Mouse (Mus musculus) c-Kit-positive CD71-positive TER-119-positive erythroid progenitor cells, embryonic 14.5 days (primary cell): Measurements from ENCODE around the gene Tiam1.

Experiments used
- DNase-seq: peaks from one replicate; pipeline ENCODE4 v3.0.0-alpha.2; 2013; ENCODE audit warnings: low spot score

Gene Tiam1

DNA sequence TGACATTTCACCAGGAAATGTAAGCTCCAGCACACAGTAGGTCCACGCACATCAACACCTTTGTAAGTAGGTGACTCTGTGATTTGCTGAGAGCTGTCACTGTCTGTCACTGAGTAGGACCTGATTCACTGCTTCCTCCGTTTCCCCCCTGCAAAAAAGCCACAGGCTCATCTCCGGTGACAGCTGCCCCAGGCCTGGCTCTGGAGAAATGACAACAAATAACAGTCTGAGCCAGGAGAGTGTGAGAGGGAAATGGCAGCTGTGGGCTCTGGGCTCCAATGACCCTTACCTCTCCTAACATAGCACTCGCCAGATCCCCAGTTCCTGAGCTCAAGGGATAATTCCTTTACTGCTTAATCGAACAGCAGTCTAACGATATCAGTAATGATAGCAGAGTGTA lies 301.7 kb downstream of the Tiam1 start:
- no peak for DNase-seq

DNA sequence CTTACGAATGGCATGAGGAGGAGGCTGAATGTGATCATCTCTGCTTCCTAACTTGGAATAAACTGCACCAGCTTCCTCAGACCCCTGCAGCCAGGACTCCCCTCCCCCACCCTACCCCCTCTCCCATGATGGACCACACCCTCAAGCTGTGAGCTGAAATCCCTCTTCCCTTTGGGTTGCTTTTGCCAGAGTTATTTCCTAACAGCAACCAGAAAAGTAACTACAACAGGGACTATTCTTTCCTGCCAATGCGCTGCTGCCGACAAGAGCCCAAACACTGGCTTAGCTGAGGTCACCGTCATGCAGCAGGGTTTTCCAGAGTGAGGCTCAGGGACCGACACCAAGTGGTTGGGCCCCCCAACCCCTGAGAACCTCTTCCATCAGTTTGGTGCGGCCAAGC lies 303.2 kb downstream of the Tiam1 start:
- no peak for DNase-seq

GRCm38 (mm10) chr16:89839829-89840228 lies 303.7 kb downstream of the Tiam1 start:
- DNase-seq, result no peak

- DNase-seq, result no peak
Measured at GRCm38 (mm10) chr16:89837096-89837495, 306.5 kb downstream of the Tiam1 start.

- DNase-seq, result no peak
Measured at GRCm38 (mm10) chr16:89835551-89835950, 308.0 kb downstream of the Tiam1 start.

DNA sequence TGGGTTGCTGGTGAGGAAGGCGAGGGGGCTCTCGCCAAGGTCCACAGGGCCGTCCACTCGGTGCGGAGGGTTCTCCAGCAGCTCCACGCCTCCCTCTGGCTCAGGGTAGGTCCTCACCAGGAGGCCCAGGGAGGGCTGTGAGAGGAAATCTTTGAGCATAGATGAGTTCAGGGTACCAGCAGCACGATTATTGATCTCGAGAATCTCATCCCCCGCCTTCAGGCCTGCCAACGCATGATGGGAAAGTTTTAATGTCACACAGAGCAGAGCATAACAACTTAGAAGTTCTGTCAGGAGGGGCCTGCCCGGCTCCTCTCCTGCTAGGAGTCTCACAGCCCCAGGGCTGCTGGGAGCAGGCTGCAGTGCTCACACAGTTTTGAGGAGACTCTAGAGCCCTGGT lies 310.6 kb downstream of the Tiam1 start:
- DNase-seq, result no peak

- no peak for DNase-seq
Measured at GRCm38 (mm10) chr16:89831172-89831571, 312.4 kb downstream of the Tiam1 start.

DNA sequence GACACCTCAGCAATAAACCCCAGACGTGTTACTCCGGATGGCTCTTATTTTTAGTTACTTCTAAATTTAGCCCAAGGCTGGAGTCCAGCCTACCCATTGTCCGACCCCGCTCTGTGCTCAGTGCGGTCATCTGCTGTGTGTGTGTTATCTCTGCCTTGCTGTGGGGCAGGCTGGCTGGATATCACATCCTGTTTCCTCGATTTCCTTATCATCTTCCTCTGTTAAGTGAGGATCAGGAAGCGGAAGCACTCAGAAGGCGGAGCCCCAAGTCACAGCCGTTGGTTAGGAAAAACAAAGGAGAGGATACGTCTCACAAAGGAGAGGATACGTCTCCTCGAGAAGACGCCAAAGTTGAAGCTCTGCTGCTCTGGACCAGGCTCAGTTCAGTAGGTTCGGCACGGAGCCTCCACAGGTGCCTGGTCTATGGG lies 313.3 kb downstream of the Tiam1 start:
- no peak for DNase-seq

DNA sequence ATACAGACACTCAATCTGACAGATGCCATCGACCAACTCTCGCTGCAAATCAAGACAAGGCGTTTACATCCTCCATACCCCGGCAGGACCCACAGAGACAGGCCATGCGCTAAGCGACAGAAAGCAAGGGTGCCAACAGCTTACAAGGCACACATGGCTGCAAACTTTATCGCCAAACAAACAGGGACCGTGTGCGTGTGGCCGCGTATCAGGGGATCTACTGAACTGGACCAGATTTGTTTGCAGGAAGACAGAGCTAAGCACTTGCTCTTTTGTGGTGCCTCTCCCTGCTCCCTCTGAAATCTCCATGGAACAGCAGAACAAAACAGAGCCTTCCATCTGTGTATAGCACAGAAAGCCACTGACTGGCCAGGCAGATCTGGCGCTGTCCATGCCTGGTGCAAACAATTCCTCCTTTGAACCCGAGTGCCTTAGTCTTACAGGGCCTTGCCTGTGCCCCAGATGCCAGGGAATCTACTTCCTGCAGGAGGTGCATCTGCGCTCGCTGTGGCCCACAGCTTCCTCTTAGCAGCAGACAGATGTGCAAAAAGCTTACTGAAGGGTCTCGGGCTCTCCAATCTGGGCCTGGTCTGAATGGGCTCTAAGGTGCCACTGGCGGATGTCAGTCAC lies 316.0 kb downstream of the Tiam1 start:
- no peak for DNase-seq

DNA sequence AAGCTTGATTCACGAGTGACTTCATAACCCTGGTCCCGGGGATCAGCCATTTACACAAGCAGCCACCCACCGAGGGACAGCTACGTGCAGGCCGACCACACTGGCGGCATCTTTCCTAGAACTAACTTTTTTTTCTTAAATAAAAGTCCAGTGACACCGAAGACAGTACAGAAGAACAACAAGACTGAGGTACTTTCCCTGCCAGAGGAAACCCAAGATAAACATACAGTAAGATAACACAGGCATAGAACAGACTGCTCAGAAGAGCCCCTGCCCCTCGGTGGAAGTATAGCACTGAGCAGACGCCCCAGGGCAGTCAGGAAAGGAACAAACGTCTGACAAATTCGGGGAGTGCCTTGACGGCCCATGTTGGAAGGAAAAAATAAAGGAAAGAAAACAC lies 317.7 kb downstream of the Tiam1 start:
- DNase-seq, result no peak

- no peak for DNase-seq
Measured at GRCm38 (mm10) chr16:89822882-89823281, 320.7 kb downstream of the Tiam1 start.

DNA sequence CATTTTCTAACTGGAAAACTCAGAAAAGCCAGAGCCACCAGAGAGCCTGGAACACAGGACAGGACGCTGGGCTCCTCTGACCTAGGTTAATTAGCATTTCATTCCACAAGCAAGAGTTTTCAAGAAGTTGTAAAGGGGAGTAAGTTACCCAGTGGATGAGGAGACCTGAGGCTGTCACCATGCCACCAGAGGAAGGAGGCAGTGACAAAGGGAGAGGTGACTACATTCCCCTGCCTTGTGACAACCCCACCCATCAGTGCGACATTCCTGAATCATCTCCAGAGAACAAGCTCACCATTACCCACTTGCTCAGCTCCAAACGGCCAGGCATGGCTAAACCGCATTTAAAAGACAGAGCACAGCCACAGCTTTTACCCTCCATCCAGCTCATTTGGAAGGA lies 324.9 kb downstream of the Tiam1 start:
- no peak for DNase-seq

GRCm38 (mm10) chr16:89817861-89818630 lies 325.5 kb downstream of the Tiam1 start:
- no peak for DNase-seq

DNA sequence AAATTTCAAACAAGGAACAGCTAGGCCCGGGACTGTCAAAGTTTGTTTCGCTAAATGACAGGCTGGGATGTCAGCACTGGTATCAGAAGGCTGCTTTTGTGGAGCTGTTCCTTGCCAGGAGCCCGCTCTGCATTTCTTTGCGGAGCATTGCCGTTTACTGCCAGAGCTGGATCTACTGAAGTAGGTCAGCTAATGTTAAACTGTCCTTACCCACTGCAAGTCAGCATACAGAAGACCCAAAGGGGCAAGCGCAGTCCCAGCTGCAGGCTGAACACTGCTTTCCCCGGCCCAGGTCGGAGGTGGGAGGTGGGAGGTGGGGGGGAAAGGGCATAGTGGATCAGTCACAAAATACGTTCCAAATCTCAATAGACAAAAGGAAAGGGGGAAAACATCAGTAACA lies 326.3 kb downstream of the Tiam1 start:
- no peak for DNase-seq

GRCm38 (mm10) chr16:89816506-89817172 lies 326.9 kb downstream of the Tiam1 start:
- no peak for DNase-seq

- DNase-seq, result no peak
Measured at GRCm38 (mm10) chr16:89813536-89813935, 330.0 kb downstream of the Tiam1 start.

GRCm38 (mm10) chr16:89812891-89813290 lies 330.7 kb downstream of the Tiam1 start:
- DNase-seq, result no peak

GRCm38 (mm10) chr16:89810398-89810797 lies 333.2 kb downstream of the Tiam1 start:
- no peak for DNase-seq

DNA sequence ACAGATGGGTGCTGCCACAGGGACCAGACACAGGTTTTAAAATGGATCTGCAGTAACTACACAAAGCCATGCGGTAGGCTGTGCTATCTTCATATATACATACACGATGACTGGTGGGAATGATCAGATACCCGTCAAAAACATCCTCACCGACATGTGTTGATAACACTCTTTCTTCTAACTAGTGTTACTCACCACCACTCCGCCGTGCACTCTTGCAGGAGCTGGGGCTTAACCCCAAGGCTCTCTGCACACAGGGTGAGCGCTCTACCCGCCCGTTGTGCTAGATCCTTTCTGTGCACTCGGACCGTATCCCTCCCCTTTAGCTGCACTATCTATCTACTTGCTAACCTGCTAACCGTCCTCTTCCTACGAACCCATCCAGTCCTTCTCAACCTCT lies 335.4 kb downstream of the Tiam1 start:
- DNase-seq, result no peak

DNA sequence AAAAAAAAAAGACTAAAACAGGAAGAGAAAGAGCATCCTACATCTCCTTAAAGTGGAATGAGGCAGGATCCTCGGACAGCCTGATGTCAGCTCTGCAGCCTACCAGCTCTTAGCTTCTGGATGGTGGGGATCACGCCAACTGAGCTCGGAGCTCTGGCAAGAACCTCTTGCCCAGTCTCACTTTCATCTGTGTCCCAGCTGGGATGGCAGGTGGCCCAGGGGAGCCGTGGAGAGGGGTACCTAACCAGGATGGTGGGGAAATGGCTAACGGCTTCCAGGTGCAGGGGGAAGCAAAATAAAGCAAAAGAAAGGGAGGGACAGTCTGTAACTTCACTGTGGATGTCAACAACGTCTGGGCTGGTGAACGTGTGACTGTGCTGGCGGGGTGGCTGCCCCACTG lies 337.6 kb downstream of the Tiam1 start:
- DNase-seq, result no peak

DNA sequence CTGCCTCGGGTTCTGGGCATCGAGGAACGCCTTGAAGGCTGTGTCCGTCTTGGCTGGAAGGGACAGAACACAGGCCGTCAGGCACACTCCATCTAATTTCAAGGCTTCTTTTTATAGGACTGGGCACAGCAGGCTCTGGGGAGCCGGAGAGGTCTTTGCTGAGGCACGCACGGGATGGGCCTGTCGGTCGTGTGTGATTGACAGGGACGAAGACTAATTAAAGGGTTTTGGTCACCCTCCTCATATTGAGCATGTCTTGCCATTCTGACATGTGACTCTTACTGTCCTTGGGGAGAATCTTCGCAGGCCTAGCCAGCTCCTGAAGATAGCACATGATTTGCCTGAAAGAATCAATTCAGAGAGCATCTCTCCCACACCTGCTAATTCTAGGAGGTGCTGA lies 338.4 kb downstream of the Tiam1 start:
- DNase-seq, result no peak

GRCm38 (mm10) chr16:89801493-89801892 lies 342.1 kb downstream of the Tiam1 start:
- DNase-seq, result no peak

- DNase-seq, result no peak
Measured at GRCm38 (mm10) chr16:89799772-89800171, 343.8 kb downstream of the Tiam1 start.
